Mouse (Mus musculus): ENCODE results near the gene Zranb1.

DNA sequence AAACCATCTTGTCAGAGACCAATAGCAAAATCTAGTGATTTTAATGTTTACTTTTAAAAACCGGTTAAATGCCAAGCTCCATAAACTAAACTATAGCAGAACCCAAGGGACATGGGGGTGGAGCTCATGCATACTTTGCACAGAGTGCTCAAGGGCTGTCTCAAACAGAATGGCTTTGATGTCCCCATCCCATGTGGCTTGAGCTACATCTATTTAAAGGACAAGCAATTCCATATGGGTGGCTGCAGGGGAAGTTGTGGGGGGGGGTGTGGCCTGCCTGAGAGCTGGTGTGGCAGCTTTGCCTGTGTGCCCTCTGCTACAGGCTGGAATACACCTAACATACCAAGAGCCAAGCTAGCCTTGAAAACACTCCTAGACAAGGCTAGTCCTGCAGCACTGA is 93.8 kb downstream of the Zranb1 start:
- TF ChIP-seq POLR2A (IDR thresholded peaks at IDR 0.05; ENCODE audit: borderline replicate concordance, insufficient read depth, low read length), result no peak
- no peak for TF ChIP-seq CTCF (IDR thresholded peaks at IDR 0.05; ENCODE audit: borderline replicate concordance, insufficient read depth, low read depth, low read length)
